Mouse (Mus musculus): Measurements from ENCODE around the gene Pla2g12b. TPM values are rescaled to one million over a fixed set of nuclear protein-coding genes. Genes with fewer than 3 reads are reported as not detected.

Pla2g12b gene
- total RNA-seq, 2 experiments from 2014 or later = not detected

DNA sequence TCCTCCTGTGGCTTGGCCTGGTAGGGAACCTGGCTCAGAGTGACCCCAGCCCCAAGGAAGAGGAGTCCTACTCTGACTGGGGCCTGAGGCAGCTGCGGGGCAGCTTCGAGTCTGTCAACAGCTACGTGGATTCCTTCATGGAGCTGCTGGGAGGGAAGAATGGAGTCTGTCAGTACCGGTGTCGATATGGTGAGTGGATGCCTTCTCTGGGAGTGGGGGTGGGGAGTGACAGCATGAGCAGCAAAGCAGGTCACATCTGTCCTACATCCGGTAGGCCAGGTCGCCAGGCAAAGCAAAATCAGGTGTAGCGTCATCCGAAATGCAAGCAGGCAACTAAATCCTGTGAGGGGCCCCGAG lies 311 bp downstream of the Pla2g12b start:
- ATAC-seq (replicated peaks; ENCODE audit: low FRiP score, poor library complexity, severe bottlenecking) = no peak

DNA sequence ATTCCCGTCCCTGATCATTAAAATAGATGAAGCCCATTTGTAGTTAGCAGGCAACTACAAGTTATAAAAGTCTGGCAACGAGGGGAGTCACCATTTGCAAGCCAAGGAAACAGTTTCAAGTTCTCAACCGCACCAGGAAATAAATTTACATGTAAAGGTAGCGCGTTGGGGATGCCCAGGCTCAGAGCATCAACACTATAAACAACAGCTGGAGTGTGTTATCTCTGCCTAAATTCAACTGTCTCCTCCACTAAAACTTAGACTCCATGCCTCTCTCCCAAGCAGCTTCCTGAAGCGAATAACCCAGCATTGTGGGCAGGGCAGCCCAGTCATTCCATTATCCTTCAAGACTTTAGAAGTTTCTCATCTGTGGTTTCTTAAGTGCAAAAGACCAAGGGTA lies 5.0 kb downstream of the Pla2g12b start:
- no peak for ATAC-seq (replicated peaks; ENCODE audit: low FRiP score, poor library complexity, severe bottlenecking)

DNA sequence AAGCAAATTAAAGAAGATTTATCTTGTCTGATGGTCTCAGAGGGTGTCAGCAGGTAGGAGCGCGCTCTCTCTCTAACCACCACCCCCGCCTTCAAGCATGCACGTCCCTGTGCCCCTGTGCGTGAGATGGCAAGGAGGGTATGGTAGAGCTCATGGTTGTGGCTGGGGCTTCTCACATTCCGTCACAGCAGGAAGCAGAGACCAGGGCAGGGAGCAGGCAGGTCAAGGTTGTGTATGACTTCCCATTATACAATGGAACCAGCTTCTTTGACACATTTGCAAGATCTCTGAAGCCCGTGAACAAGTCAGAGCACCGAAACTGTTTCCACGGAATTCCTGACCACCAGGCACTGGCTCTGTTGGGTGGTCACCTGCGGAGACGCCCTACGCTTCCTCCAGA lies 6.8 kb downstream of the Pla2g12b start:
- no peak for ATAC-seq (replicated peaks; ENCODE audit: low FRiP score, poor library complexity, severe bottlenecking)

DNA sequence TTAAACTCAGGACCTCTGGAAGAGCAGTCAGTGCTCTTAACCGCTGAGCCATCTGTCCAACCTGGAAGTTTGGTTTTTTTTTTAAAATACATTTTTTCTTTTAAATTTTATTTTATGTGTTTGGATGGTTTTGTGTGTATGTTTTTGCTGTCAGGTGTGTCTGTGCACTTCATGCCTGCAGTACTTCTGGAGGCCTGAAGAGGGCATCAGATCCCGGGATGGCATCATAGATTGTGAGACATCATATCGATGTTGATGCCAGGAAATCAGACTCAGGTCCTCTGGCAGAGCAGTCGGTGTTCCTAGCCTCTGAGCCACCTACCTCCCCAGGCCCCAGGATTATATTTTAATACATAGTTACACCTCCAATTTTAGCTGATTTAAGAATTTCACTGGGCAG lies 10.3 kb downstream of the Pla2g12b start:
- no peak for ATAC-seq (replicated peaks; ENCODE audit: low FRiP score, poor library complexity, severe bottlenecking)

DNA sequence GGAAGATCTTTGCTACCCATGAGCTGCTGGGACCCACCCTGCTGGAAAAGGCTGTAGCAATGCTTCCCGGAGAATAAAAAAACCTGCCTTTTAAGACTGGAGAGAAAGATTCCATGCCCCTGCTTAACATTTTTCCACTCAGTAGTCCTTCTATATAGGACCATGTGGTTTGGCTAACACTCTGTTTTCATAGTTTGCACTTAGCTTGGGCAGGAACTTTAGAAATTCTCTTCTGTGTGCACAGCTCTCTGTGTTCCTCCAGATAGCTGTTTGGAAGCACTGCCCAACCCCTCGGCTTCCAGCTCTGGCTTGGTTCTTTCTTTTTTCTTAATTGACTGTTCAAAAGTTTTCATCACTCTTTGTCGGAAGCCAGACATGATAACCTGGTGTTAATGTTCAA lies 13.2 kb downstream of the Pla2g12b start:
- ATAC-seq (replicated peaks; ENCODE audit: low FRiP score, poor library complexity, severe bottlenecking) = no peak

DNA sequence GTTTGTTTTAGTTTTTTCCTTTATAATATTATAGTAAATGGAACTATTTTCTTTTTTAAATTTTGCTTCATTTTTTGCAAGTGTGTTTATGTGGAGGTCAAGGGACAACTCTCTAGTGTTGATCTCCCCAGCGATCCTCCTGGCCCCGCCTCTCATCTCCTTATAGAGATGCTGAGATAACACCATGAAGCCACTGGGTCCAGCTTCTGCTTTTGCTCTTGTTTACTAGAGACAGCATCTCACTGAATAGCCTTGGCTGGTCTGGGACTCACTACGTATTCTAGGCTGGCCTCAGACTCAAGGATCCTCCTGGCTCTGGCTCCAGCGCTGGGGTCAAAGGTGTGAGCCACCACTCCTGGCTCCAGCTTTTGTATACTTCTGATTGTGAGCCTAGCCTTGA lies 16.1 kb downstream of the Pla2g12b start:
- no peak for ATAC-seq (replicated peaks; ENCODE audit: low FRiP score, poor library complexity, severe bottlenecking)

DNA sequence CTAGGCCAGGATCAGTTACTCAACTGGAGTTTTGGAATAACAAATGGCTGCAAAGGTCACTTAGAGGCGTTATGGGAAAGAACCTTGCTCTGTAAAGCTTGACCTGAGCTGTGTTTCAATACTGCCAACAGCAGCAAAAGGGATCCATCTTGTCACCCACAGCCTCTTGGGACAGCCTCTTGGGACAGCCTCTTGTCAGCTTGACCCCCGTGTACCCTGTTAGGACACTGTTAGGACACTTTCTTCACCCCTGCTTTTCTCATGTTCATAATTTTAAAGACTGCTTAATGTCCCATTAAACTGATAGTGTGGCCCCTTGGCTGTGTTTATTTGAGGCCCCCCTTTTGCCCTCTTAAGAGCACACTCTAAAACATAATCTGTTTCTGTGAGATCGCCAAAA lies 21.0 kb downstream of the Pla2g12b start:
- no peak for ATAC-seq (replicated peaks; ENCODE audit: low FRiP score, poor library complexity, severe bottlenecking)

DNA sequence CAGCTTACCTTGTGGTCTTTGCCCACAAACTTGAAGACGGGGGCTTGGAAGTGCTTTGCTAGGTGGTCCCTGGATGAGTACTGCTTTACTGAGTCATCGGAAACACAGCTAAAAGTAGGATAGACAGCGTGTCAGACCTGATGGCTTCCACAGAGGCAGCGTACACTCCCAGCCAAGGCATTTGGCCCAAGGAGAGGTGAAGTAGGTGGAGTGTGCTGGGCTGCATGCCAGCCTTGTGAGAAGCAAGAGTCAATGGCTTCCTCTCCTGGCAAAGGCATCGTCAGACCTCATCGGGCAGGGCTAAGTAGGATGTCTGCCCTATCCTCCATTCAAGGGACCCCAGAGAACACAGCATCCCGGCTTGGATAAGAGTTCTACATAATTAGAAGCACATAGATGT lies 21.9 kb downstream of the Pla2g12b start:
- no peak for ATAC-seq (replicated peaks; ENCODE audit: low FRiP score, poor library complexity, severe bottlenecking)

DNA sequence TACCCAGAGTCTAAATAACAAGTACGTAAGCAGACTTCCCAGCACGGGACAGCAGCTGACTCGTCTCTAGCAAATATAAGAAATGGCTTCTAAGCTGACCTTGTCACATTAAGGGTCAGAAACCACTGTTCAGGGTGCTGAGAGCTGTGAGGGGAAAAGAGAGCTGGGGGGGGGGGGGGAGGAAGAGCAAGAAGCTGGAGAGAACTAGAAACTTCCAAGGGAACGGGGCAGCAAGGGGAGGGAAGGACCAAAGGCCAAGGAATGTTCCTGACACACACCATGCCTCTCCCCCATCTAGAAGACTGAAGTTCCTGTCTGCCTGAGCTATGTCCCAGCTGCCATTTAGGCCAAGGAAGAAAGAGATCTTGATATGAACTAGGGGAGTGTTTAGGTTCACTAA lies 22.9 kb downstream of the Pla2g12b start:
- ATAC-seq (replicated peaks; ENCODE audit: low FRiP score, poor library complexity, severe bottlenecking) = no peak

DNA sequence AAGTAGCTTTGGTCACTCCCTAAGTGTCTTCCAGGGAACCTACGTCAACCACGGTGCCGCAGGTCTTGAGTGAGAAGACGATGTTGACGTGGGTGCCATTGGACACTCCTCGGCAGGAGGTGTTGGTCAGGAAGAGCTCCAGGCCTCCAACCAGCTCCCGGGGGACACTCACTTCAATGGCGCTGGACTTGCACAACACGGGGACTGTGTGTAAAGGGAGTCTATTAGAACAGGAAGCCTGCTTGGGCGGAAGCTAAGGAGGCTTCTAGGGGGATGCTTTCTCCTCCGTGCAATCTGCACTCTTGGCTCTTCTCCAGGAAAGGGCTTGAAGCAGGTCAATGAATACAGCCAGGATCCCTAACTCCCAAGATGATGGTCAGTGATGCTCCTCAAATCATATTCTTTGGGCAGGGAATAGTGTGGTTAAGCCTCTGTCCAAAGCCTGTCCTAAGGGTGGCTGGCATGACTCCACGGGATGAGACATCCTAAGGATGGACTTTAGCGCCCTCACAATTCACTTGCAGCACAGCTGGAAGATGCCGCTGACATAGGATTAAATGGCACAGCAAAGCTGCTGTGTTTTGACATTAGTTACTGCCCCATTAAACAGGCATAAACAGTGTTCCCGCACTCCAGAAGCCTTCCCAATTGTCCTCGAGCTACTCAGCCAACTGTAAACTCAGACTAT lies 26.1 kb downstream of the Pla2g12b start:
- no peak for ATAC-seq (replicated peaks; ENCODE audit: low FRiP score, poor library complexity, severe bottlenecking)

DNA sequence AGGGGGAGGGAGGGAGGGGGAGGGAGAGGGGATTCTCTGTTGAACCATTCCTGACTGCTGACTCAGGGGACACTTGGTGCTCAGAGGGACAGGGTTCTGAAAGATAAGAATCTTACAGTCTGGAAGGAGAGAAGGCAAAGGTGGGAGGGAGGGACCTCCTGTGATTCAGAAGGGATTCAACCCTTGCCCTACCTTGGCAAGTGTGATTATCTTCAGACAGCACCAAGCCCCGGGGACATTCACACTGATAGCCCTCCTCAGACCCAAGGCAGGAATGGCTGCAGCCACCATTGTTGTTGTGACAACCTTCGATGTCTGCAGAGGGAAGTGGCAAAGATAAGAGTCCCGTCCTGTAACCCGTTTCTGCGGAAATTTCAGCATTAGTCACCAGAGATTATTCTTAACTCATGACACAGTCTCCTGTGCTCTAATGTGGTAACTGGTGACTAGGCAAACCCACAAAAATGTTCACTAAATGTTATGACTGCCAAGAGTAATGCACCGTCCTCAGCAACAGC lies 27.3 kb downstream of the Pla2g12b start:
- ATAC-seq (replicated peaks; ENCODE audit: low FRiP score, poor library complexity, severe bottlenecking) = no peak

DNA sequence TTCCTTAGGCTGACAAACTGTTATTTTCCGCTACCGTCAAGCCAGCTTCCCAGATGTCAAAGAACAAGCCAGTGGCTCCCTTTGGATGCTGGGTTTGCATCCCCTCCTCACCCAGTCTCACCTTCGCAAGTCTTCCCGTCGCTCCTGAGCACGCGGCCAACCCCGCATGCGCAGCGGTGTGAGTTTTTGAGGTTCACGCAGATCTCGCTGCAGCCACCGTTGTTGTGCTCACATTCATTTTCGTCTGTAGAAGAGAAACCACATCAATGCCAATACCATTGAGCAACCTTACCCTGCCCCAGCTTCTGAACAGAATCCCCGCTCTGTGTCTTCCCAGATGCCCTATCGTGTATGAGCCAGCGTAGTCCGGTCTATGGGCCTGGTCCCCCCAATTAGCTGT lies 32.3 kb downstream of the Pla2g12b start:
- ATAC-seq (replicated peaks; ENCODE audit: low FRiP score, poor library complexity, severe bottlenecking) = no peak

DNA sequence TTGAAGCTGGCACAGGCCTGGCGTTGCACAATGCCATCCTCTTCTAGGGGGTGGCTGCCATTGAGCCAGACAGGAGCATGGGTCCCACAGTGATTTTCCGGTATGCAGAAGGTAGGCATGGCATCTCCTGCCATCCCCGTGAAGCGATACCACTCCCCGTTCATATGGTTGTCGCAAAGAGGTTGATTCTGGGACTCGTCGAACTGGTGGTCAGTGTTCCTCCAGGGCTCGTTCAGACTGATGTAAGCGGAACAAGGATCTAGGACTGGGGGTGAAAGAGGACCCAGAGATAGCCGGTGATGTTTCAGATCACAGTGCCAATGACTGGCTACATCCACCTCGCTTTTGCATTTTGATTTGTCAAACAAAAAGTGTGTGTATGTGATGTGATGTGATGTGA lies 35.2 kb downstream of the Pla2g12b start:
- no peak for ATAC-seq (replicated peaks; ENCODE audit: low FRiP score, poor library complexity, severe bottlenecking)

DNA sequence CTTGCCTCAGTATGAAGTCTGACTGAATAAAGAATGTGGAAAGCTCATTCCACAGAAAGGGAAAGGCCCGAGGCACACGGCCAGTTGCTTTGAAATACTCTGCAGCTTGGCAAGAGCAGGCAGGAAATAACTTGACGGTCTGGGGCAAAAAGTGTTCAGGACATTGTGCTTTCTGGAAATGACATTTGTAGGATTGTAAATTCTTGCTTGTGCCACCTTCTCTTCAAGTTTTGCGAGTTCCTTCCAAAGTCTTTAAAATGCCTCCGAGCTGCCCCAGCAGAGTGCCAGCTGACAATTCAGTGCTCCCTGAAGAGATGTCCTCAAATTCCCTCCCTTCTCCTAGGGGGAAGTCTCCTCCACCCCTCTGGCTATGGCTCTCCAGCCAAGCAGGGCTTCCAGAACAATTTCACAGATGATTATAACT lies 36.1 kb downstream of the Pla2g12b start:
- ATAC-seq (replicated peaks; ENCODE audit: low FRiP score, poor library complexity, severe bottlenecking) = no peak

DNA sequence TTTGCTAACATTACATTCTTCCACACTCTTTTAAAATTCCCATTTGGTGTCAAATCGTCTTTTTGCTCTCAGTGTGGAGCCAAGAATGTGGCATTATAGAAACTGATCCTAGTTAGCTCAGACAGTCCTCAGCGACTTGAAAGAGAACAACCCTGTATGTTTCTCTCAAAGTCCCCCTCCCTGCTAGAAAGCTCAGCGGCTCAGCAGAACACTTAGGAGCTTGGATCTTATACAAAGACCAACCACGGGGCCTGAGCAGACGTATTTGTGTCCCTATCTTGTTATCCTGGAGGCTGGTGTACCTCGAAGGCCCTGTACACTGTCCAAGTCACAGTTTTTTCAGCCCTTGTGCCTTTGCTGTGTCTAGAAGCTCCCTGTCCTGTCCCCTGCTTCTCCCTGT lies 36.7 kb downstream of the Pla2g12b start:
- ATAC-seq (replicated peaks; ENCODE audit: low FRiP score, poor library complexity, severe bottlenecking) = no peak

DNA sequence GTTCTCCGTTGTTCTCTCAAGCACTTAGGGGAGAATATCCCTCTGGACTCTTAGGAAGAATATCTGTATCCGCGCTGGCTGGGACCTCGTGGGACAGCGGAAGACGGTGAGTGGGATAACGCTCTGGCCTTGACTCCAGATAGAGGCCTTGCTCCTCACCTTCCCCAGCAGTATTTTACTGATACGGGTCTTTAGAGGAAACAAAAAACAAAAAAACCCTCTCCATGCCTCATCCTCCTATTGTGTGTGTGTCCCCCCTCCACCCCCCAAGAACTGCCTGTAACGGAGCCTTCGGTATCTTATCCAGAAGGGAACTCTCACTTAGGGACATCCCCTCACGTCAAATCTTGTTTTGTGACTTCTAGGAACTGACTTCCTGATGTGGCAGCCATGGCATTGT lies 38.3 kb downstream of the Pla2g12b start, which contains the start of gene Oit3:
Oit3 (minus strand) TSS at position 44 of the 400 bp plus-strand sequence.
- no peak for ATAC-seq (replicated peaks; ENCODE audit: low FRiP score, poor library complexity, severe bottlenecking)

DNA sequence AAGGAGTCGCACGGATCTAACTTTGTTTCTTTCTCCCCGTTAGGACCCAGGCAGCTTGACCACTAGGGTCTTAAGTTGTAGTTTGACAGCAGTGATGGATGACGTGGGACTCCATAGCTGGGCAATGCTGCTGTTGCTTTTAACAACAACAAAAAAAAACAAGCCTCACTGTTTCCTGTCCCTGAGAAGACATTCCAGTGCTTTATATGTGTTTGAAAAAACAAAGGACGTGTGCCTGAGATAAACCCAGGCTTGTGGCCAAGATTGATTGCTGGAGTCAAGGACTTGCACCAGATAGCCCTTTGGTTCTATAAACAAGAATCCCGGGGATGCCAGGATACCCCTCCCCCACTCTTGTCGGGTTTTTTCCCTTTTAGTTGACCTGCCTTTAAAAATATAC lies 39.8 kb downstream of the Pla2g12b start:
- no peak for ATAC-seq (replicated peaks; ENCODE audit: low FRiP score, poor library complexity, severe bottlenecking)

DNA sequence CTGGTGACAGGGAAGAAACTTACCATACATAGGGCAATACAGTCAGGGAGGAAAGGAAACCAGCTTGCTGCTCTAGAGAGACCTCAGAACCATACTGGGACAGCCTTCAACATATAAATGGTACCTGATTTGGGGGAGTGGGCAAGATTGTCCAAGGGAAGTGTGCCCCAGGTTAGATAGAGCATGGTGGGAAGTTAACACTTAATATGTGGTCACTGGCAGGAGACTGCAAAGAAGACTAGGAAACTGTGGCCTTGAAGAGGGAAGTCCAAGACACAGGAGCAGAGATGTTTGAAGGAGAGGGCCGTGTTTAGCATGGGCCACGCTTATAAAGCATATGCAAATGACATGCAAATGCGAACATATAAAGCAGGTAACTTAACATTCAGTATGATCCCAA lies 40.6 kb downstream of the Pla2g12b start:
- no peak for ATAC-seq (replicated peaks; ENCODE audit: low FRiP score, poor library complexity, severe bottlenecking)

DNA sequence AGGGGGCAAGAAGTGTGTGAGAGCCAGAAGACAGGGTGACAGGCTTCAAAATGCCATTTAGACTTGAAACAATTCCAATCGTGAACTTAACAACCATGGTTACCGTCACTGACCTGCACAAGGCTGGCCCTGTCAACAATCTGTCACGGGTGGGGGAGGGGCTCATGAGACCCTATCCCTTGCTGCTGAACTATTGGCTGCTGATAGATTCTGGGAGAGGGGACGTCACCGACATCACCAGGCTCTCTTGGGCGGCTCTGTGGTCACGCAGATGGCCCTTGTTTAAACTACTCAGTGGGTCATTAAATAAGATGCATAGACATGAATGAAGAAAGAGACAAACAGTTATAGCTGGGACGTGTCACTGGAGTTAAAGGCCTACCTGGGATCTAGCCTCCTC lies 41.2 kb downstream of the Pla2g12b start:
- ATAC-seq (replicated peaks; ENCODE audit: low FRiP score, poor library complexity, severe bottlenecking) = no peak

DNA sequence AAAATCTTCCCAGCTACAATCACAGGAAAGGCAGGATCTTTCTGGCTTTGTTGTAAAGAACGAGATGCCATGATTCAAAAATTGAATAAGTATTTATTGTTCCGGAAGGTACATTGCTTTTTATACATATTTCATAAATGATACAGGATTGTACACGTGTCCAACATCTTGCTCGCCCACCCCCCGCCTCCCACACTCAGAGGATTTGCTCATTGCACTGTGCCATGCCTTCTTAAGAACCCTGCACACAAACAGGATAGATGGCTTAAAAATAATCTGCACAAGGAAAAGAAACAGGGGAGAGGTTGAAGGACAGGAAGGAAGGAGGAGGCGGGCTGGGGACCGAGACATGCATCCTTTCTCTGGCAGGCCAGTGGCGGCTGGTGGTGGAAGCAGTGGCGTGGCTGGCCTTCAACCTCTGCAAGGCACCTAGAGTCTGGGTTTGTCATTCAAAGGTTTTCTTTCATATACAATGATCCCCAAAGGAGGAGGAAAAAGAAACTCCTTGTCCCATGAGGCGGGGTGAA lies 43.5 kb downstream of the Pla2g12b start:
- ATAC-seq (replicated peaks; ENCODE audit: low FRiP score, poor library complexity, severe bottlenecking) = no peak

DNA sequence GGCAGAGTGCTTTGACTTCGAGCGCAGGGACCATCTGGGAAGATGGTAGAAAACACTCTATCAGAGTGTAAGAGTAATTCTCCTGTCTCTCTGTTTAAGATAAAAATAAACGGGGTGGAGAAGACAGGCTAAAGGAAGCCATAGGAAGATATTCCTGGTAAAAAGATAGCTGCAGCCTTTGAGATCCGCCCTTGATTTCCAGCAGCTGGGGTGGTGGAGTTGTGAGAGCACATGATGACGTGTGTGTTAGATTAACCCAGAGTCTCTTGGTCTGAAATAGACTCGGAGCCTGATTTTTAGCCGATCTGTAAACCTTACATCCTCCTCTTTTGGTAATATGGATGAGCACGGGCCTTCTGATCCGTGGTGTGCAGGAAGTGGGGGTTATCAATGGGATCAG lies 44.1 kb downstream of the Pla2g12b start:
- no peak for ATAC-seq (replicated peaks; ENCODE audit: low FRiP score, poor library complexity, severe bottlenecking)

DNA sequence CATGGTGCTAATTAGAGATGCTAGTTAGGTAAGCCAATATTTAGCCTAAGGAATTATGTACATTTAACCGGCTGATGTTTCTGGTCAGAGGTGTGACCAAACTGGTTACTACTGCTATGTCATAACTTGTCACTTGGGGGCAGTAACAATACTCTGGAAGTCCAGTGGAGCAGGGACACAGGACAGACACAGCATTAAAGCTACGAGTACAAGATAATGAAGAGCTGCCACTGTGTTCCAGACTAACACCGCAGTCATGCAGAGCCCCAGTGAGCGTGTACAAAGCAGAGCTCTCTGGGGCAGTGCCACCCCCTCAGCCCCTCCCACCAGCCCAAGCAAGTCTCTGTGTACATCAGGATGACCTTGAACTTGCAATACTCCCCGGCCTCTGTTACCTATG lies 48.4 kb downstream of the Pla2g12b start:
- no peak for ATAC-seq (replicated peaks; ENCODE audit: low FRiP score, poor library complexity, severe bottlenecking)

Data from erythroid progenitor cell, adult 5-6 weeks (primary cell).